Mouse (Mus musculus) MEL (cell line): Measurements from ENCODE around the gene Eif5a. TPM values are rescaled to one million over a fixed set of nuclear protein-coding genes. Genes with fewer than 3 reads are reported as not detected.

ENCODE experiments used
- DNase-seq: peaks from one replicate; pipeline ENCODE4 v3.0.0; 2011; ENCODE audit warnings: low read depth, low spot score
- H3K27ac ChIP-seq: 2 replicates; pipeline ENCODE4 v1.5.1; 2012; ENCODE audit warnings: low read depth, mild to moderate bottlenecking, control low read depth, low read length, moderate library complexity; ENCODE audit not compliant: control insufficient read depth
- H3K27me3 ChIP-seq, 2 experiments: fragments of 150-350 bp in 1 of 2; sonication (generic) in 1 of 2; 2 replicates each; pipeline ENCODE4 v1.6.1; 2012; ENCODE audit warnings: low read length in 2 of 2, mild to moderate bottlenecking in 2 of 2, improper control_type of control experiment in 1 of 2, moderate library complexity in 1 of 2; ENCODE audit not compliant: insufficient read depth in 2 of 2, control insufficient read depth in 1 of 2
- H3K36me3 ChIP-seq, 2 experiments: 2 replicates each; pipeline ENCODE4 v1.6.1; 2012 to 2014; ENCODE audit warnings: low read length in 2 of 2, improper control_type of control experiment in 1 of 2, inconsistent platforms in 1 of 2, mild to moderate bottlenecking in 1 of 2; ENCODE audit not compliant: insufficient read depth in 2 of 2, control insufficient read depth in 1 of 2
- H3K4me1 ChIP-seq, 2 experiments: fragments of 150-350 bp in 1 of 2; sonication (generic) in 1 of 2; 2 replicates each; pipeline ENCODE4 v1.6.1; 2012; ENCODE audit warnings: low read length in 2 of 2, improper control_type of control experiment in 1 of 2, mild to moderate bottlenecking in 1 of 2; ENCODE audit not compliant: insufficient read depth in 2 of 2, control insufficient read depth in 1 of 2
- H3K4me3 ChIP-seq, 2 experiments: fragments of 150-350 bp in 1 of 2; sonication (generic) in 1 of 2; 2 replicates each; pipeline ENCODE4 v1.5.1; 2012; ENCODE audit warnings: low read depth in 2 of 2, low read length in 2 of 2, mild to moderate bottlenecking in 2 of 2, moderate library complexity in 2 of 2, control low read depth in 1 of 2, improper control_type of control experiment in 1 of 2; ENCODE audit not compliant: control insufficient read depth in 1 of 2, insufficient read depth in 1 of 2
- H3K79me2 ChIP-seq: 2 replicates; pipeline ENCODE4 v1.6.1; 2012; ENCODE audit warnings: mild to moderate bottlenecking, low read length, moderate library complexity; ENCODE audit not compliant: control insufficient read depth, poor library complexity, insufficient read depth
- H3K9ac ChIP-seq: 2 replicates; pipeline ENCODE4 v1.6.1; 2012; ENCODE audit warnings: low read depth, mild to moderate bottlenecking, control low read depth, low read length, moderate library complexity; ENCODE audit not compliant: control insufficient read depth, poor library complexity, severe bottlenecking
- H3K9me3 ChIP-seq: fragments of 150-350 bp; sonication (generic); replicated peaks from 2 replicates; pipeline ENCODE4 v1.6.1; 2012; ENCODE audit warnings: mild to moderate bottlenecking, low read length, improper control_type of control experiment, moderate library complexity; ENCODE audit not compliant: insufficient read depth
- CHD2 ChIP-seq: IDR thresholded peaks from 2 replicates; pipeline ENCODE4 v1.6.1; 2011; ENCODE audit warnings: low read length, improper control_type of control experiment
- EP300 ChIP-seq, 2 experiments: IDR thresholded peaks; 2 replicates each; pipeline ENCODE4 v1.6.1; 2011; ENCODE audit warnings: improper control_type of control experiment in 2 of 2, low read length in 2 of 2, low read depth in 1 of 2, mild to moderate bottlenecking in 1 of 2
- ETS1 ChIP-seq: IDR thresholded peaks from 2 replicates; pipeline ENCODE4 v1.6.1; 2012; ENCODE audit warnings: low read depth, mild to moderate bottlenecking, inconsistent platforms, low read length, improper control_type of control experiment, moderate library complexity
- MEF2A ChIP-seq: IDR thresholded peaks from 2 replicates; pipeline ENCODE4 v1.6.1; 2014; ENCODE audit warnings: low read depth, mild to moderate bottlenecking, inconsistent platforms, low read length, improper control_type of control experiment; ENCODE audit not compliant: poor library complexity, insufficient replicate concordance, severe bottlenecking; ENCODE audit errors: extremely low read depth
- MYB ChIP-seq: IDR thresholded peaks from 2 replicates; pipeline ENCODE4 v1.6.1; 2011; ENCODE audit warnings: mild to moderate bottlenecking, low read depth, low read length, improper control_type of control experiment
- MYC ChIP-seq: IDR thresholded peaks from 2 replicates; pipeline ENCODE4 v1.6.1; 2011; ENCODE audit warnings: low read depth, mild to moderate bottlenecking, low read length, improper control_type of control experiment, moderate library complexity
- POLR2AphosphoS5 ChIP-seq: IDR thresholded peaks from 2 replicates; pipeline ENCODE4 v1.6.1; 2012; ENCODE audit warnings: low read depth, borderline replicate concordance, mild to moderate bottlenecking, inconsistent platforms, low read length, moderate library complexity, mixed read lengths
- RCOR1 ChIP-seq: IDR thresholded peaks from 2 replicates; pipeline ENCODE4 v1.6.1; 2012; ENCODE audit warnings: low read depth, mild to moderate bottlenecking, inconsistent platforms, low read length, improper control_type of control experiment
- SIN3A ChIP-seq: IDR thresholded peaks from 2 replicates; pipeline ENCODE4 v1.6.1; 2012; ENCODE audit warnings: low read length, improper control_type of control experiment, inconsistent platforms
- SMC3 ChIP-seq: IDR thresholded peaks from 2 replicates; pipeline ENCODE4 v1.6.1; 2011; ENCODE audit warnings: low read depth, low read length, improper control_type of control experiment
- TAL1 ChIP-seq: IDR thresholded peaks from 2 replicates; pipeline ENCODE4 v1.6.1; 2012; ENCODE audit warnings: mild to moderate bottlenecking, inconsistent platforms, low read length, moderate library complexity, mixed read lengths
- TCF12 ChIP-seq: IDR thresholded peaks from 2 replicates; pipeline ENCODE4 v1.6.1; 2014; ENCODE audit warnings: low read depth, mild to moderate bottlenecking, inconsistent platforms, low read length, improper control_type of control experiment, moderate library complexity
- UBTF ChIP-seq: IDR thresholded peaks from 2 replicates; pipeline ENCODE4 v1.6.1; 2012; ENCODE audit warnings: low read depth, mild to moderate bottlenecking, inconsistent platforms, low read length, improper control_type of control experiment, moderate library complexity, borderline replicate concordance; ENCODE audit not compliant: insufficient read depth
- ZMIZ1 ChIP-seq: IDR thresholded peaks from 2 replicates; pipeline ENCODE4 v1.6.1; 2012; ENCODE audit warnings: low read depth, mild to moderate bottlenecking, inconsistent platforms, low read length, improper control_type of control experiment, moderate library complexity
- ZNF384 ChIP-seq: IDR thresholded peaks from 2 replicates; pipeline ENCODE4 v1.6.1; 2012; ENCODE audit warnings: low read depth, mild to moderate bottlenecking, inconsistent platforms, low read length, improper control_type of control experiment
- polyA plus RNA-seq, 2 experiments: library from polyadenylated mRNA; stranded (reverse) in 1 of 2; unstranded in 1 of 2; fragments of >175 nt in 1 of 2; fragments of >200 nt in 1 of 2; gene quantifications; 2 replicates each; pipeline versions ENCODE4 v1.2.1 to v1.2.4; 2012; ENCODE audit warnings: low replicate concordance in 2 of 2, low read depth in 1 of 2; ENCODE audit not compliant: insufficient read length in 2 of 2, insufficient read depth in 1 of 2, missing spikeins in 1 of 2
- total RNA-seq: library from RNA; depleted of rRNA; stranded (reverse); fragments of 300-350 nt; gene quantifications from 2 replicates; pipeline ENCODE4 v1.2.3, GENCODE M21; 2012

Eif5a gene
- total and polyA plus RNA-seq, 3 experiments = 1,272 to 3,185 (median 1,428) TPM

- TF ChIP-seq RCOR1 (0 out of 2 replicates have a peak, but pooled peaks have one; percentile 25), SMC3 (peak; percentile 23; the same call in 1 of the 2 replicates)
- TF ChIP-seq, all 39 proteins: peak for 10
Observed at GRCm38 (mm10) chr11:69876186-69876585, 45.6 kb downstream of the Eif5a start (continued).

GRCm38 (mm10) chr11:69872451-69872850 lies 49.3 kb downstream of the Eif5a start:
- no peaks in the 10 kb centered on the region; a peak in 1 of 4 replicates for H3K27me3 ChIP-seq
- H3K9me3 ChIP-seq = no peaks in the 10 kb centered on the region
- no peak overlapping the region for H3K4me3 ChIP-seq
- H3K4me1 ChIP-seq = peaks cover 2 to 20% of the 10 kb centered on the region in 2 experiments; a peak in 3 of 4 replicates
- TF ChIP-seq SIN3A (no peak), MYB (no peak), TAL1 (no peak), EP300 (IDR thresholded peaks at IDR 0.05; ENCODE audit: low read depth in 1 of 2, low read length in 2 of 2) (no peak), CHD2 (no peak), RCOR1 (no peak), UBTF (no peak), MYC (no peak), POLR2AphosphoS5 (no peak), TCF12 (no peak), ETS1 (no peak)
- TF ChIP-seq, all 39 proteins: peak for 0
- no peak for DNase-seq
- Histone ChIP-seq H3K9ac (no peak overlapping the region), H3K36me3 (peaks cover 0 to 11% of the 10 kb centered on the region in 2 experiments; a peak in 2 of 4 replicates), H3K27ac (no peak overlapping the region), H3K79me2 (no peaks in the 10 kb centered on the region)

- peaks cover 2 to 20% of the 10 kb centered on the region in 2 experiments; a peak in 3 of 4 replicates for H3K4me1 ChIP-seq
- DNase-seq = no peak
- TF ChIP-seq MEF2A = no peak
- no peak for TF ChIP-seq EP300 (IDR thresholded peaks at IDR 0.05; ENCODE audit: low read depth in 1 of 2, low read length in 2 of 2)
- no peak for TF ChIP-seq ZMIZ1
- TF ChIP-seq ZNF384 = 0 out of 2 replicates have a peak, but pooled peaks have one; percentile 29
Observed at GRCm38 (mm10) chr11:69871822-69872221, 49.9 kb downstream of the Eif5a start.

More at GRCm38 (mm10) chr11:69871822-69872221, 49.9 kb downstream of the Eif5a start:
- H3K27me3 ChIP-seq = no peaks in the 10 kb centered on the region; a peak in 1 of 4 replicates
- peaks cover 0 to 8% of the 10 kb centered on the region in 2 experiments; a peak in 2 of 4 replicates for H3K36me3 ChIP-seq
- no peak overlapping the region for H3K9ac ChIP-seq
- no peak overlapping the region for H3K27ac ChIP-seq
- no peak overlapping the region for H3K4me3 ChIP-seq
- no peaks in the 10 kb centered on the region for H3K79me2 ChIP-seq
- no peaks in the 10 kb centered on the region for H3K9me3 ChIP-seq
